Mouse (Mus musculus) heart, postnatal 0 days (tissue): ENCODE results near the gene 1700069L16Rik.

Experiments used
- CTCF ChIP-seq: IDR thresholded peaks from 2 replicates; pipeline ENCODE4 v1.5.1; 2016; ENCODE audit warnings: antibody characterized with exemption, control low read depth, low read depth
- EP300 ChIP-seq: IDR thresholded peaks from 2 replicates; pipeline ENCODE4 v1.6.1; 2016; ENCODE audit warnings: antibody characterized with exemption, low read depth

DNA sequence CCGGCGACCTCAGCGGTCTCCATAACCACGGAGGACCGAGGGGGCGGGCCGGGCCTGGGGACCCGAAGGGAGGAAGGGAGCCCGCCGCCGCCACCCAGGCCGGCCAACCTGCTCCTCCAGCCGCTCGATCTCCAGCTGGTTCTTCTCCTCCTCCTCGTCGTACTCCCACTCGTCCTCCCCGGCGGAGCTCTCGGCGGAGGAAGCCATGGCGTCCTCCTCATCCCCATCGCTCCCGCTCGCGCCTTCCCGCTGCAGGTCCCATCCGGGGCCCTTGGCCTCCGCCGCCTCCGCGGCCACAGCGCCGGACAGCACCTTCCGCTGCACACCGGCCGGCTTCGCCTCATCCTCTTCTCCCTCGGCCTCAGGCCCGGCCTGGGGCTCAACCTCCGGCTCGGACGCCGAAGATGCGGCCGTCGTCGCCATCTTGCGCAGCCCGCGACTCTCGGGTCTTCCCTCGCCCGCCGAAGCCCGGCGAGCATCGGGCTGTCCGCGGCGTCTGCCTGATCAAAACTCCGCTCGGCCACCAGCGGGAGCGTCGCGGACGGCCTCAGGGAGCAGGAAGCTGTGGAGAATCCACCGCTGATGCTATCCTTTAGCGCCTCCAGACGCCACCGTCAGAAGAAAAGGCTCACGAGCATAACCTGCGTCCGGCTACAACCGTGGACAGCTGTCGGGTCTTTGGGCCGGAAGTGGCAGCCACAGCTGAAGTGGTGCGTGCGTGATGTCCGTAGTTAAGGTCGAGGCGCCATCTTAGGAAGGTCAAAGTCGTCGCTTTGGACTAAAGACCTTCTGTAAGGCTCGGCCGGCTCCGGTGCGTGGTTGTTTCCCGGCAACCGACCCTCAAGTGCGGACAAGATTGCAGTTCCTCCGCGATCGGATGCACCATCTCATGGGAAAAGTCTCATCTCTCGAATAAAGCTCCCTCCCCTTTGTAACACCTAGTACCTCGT is 46.9 kb upstream of the 1700069L16Rik start:
- TF ChIP-seq CTCF = no peak
- peak; percentile 98 for TF ChIP-seq EP300
